Mouse (Mus musculus): ENCODE measurements around the gene Mbip. TPM values are rescaled to one million over a fixed set of nuclear protein-coding genes. Genes with fewer than 3 reads are reported as not detected.
A peak's percentile ranks its signal among the peaks of the same experiment; 100 is the strongest.

Gene Mbip
- polyA plus RNA-seq, 1 experiment, result 23.8 TPM

DNA sequence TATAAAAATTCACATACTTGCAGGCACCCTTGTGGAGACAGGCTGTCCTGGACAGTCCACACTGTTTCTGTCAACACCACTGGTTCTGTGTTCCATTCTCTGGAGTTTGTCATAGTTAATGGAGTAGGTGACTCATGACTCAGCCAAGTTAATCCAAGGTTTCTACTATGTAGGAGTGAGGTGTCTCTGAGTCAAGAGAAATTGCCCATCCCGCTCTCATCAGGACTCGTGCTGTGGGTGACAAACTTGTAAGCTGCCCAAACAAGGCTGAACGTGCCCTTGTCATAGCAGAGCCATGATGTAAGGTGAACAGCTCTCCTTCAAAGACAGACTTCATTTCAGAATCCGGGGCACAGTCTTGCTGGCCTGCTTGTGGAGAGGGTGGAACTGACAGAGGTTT lies 26.8 kb downstream of the Mbip start:
- no peak for TF ChIP-seq CTCF (IDR thresholded peaks at IDR 0.05; ENCODE audit: borderline replicate concordance, insufficient read depth, low read length)
- TF ChIP-seq POLR2A (IDR thresholded peaks at IDR 0.05; ENCODE audit: low read depth, low read length), result no peak
- Histone ChIP-seq H3K4me1 (ENCODE audit: control insufficient read depth, insufficient read depth, low read length) (no peaks in the 10 kb centered on the region), H3K4me3 (ENCODE audit: insufficient read depth, low read length) (no peak overlapping the region), H3K27ac (ENCODE audit: insufficient read depth, low read length) (no peak overlapping the region)

DNA sequence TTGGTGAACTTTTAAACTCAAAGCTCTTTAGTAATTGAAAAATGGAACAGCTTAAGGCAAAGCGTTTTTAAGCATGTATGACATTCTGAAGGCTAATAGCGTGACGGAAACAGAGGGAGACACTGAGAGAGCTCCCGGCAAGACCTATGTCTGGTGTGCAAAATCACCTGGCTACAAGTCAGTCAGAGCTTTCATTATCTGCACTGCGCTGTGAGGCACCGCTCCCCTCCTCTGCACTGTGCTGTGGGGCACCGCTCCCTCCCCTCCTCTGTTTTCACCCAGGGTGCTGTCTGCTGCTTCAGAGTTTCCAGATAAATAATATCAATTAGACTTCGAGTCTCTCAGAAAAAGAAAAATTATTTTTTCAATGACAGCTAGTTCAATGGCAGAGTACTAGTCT lies 27.6 kb downstream of the Mbip start:
- no peak overlapping the region for H3K4me3 ChIP-seq (ENCODE audit: insufficient read depth, low read length)
- no peaks in the 10 kb centered on the region for H3K4me1 ChIP-seq (ENCODE audit: control insufficient read depth, insufficient read depth, low read length)
- TF ChIP-seq CTCF (IDR thresholded peaks at IDR 0.05; ENCODE audit: borderline replicate concordance, insufficient read depth, low read length), result no peak
- TF ChIP-seq POLR2A (IDR thresholded peaks at IDR 0.05; ENCODE audit: low read depth, low read length), result no peak
- no peak overlapping the region for H3K27ac ChIP-seq (ENCODE audit: insufficient read depth, low read length)

DNA sequence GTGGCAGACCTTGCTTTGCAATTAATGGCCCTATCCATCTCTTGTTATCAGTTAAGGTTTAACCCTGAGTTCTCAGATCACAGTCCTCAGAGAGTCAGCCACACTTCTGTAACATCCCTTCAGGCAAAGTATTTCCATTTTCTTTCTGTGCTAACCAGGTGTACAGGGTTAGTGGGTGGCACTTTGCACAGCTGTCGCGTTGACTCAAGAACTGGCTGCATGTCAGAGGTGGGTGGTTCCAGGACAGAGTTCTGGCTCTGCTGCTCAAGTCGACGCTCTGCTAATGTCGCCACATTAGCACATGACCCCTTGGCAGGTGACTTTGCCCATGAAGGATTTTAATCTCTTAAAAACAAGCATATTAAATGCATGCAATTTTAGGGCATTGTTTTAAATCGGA lies 39.9 kb downstream of the Mbip start:
- no peak overlapping the region for H3K4me3 ChIP-seq (ENCODE audit: insufficient read depth, low read length)
- H3K27ac ChIP-seq (ENCODE audit: insufficient read depth, low read length), result no peak overlapping the region
- H3K4me1 ChIP-seq (ENCODE audit: control insufficient read depth, insufficient read depth, low read length), result no peaks in the 10 kb centered on the region
- TF ChIP-seq POLR2A (IDR thresholded peaks at IDR 0.05; ENCODE audit: low read depth, low read length) (no peak), CTCF (IDR thresholded peaks at IDR 0.05; ENCODE audit: borderline replicate concordance, insufficient read depth, low read length) (no peak)

DNA sequence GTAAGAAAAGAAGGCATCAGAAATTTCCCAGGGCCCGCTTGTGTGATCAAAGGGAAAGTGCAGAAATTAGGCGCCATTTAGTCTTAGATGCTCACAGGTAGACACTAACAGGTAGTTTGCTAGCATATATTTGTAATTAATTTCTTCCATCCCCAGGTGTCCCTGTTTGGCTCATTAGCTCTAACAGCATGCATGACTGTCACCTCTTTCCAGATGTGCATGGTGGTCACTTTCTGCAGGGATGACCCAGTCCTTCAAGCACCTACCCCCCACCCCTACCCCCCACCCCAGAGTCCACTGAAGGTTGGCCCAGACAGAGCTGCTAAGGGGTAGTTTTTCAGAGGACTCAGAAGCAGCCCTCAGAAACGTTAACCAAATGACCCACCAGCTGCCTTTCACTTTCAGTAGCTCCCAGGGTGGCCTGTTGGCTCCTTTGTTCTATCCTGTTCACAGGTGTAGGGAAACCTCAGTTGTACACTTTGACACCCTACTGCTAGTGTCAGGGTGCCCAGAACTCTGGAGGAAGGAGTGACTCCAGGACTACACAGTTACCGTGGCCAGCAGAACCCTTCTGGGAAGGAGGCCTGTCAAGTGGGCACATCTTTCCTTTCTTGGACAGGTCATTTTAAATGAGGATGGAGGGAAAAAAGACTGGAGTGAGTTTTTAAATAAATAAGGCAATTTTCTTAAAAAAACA lies 43.2 kb downstream of the Mbip start:
- no peak for TF ChIP-seq CTCF (IDR thresholded peaks at IDR 0.05; ENCODE audit: borderline replicate concordance, insufficient read depth, low read length)
- no peak for TF ChIP-seq POLR2A (IDR thresholded peaks at IDR 0.05; ENCODE audit: low read depth, low read length)
- H3K27ac ChIP-seq (ENCODE audit: insufficient read depth, low read length), result no peak overlapping the region
- H3K4me3 ChIP-seq (ENCODE audit: insufficient read depth, low read length), result no peak overlapping the region
- H3K4me1 ChIP-seq (ENCODE audit: control insufficient read depth, insufficient read depth, low read length), result peaks cover 16% of the 10 kb centered on the region; the same call in 1 of the 2 replicates

DNA sequence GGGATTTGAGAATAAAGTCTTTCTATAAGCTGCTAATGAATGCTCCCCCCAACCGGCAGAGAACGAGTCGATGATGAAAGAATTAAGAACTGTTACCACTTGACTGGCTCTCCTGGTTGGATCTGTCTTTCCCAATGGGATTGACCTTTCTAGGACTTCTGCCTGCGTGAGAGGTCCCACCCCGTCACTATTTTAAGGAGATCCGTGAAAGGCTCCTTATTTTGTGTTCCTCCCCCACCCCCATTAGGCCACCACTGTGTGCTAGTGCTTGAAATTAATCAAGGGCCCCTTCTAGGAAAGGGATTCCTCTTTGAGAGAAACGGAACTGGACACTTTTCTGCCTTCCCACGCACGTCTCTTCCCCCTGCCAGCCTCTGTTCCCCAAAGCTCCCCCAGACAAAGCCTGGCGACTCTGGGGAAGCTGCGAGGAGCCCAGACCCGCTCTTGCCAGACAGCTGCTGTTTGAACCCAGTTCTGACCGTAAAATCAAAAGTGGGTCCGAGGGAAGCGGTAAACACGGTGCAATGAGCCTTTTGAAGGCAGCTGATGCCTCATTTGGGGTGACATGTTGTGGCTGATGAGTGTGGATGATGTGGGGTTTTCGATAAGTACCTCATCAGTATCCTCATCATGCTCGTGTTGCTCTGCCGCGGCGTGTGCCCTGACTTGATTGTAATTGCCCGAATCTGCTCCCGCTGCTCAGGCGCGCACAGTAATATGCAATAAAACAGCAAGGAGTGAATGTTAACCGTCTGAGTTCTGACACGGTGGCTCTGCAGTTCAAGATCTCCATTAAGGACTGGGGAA lies 44.0 kb downstream of the Mbip start:
- peaks cover 16% of the 10 kb centered on the region; the same call in 1 of the 2 replicates for H3K4me1 ChIP-seq (ENCODE audit: control insufficient read depth, insufficient read depth, low read length)
- no peak overlapping the region for H3K4me3 ChIP-seq (ENCODE audit: insufficient read depth, low read length)
- no peak overlapping the region for H3K27ac ChIP-seq (ENCODE audit: insufficient read depth, low read length)
- TF ChIP-seq CTCF (IDR thresholded peaks at IDR 0.05; ENCODE audit: borderline replicate concordance, insufficient read depth, low read length) (no peak), POLR2A (IDR thresholded peaks at IDR 0.05; ENCODE audit: low read depth, low read length) (no peak)

DNA sequence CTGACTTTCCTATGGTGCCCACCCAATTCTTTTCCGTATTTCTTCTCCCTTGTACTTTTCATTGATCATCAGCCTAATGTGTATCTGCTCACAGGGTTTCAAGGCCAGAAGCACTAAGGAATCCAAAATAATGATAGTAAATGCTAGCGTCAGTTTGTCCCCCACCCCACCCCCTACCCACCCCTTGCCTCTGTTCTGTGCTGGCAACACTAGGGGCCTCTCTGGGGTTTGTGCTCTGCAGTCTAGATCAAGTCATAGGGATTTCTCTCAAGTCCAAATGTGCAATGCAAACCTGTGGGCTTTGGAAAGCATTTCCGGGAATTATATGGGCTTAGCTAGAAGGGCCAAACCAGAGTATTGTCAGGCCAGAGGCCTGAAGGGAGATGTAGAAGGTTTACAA lies 46.1 kb downstream of the Mbip start:
- Histone ChIP-seq H3K27ac (ENCODE audit: insufficient read depth, low read length) (0 out of 2 replicates have a peak overlapping the region, but pooled peaks have one; percentile 69), H3K4me3 (ENCODE audit: insufficient read depth, low read length) (no peak overlapping the region), H3K4me1 (ENCODE audit: control insufficient read depth, insufficient read depth, low read length) (peaks cover 16% of the 10 kb centered on the region; the same call in 1 of the 2 replicates)
- TF ChIP-seq CTCF (IDR thresholded peaks at IDR 0.05; ENCODE audit: borderline replicate concordance, insufficient read depth, low read length), result no peak
- no peak for TF ChIP-seq POLR2A (IDR thresholded peaks at IDR 0.05; ENCODE audit: low read depth, low read length)

DNA sequence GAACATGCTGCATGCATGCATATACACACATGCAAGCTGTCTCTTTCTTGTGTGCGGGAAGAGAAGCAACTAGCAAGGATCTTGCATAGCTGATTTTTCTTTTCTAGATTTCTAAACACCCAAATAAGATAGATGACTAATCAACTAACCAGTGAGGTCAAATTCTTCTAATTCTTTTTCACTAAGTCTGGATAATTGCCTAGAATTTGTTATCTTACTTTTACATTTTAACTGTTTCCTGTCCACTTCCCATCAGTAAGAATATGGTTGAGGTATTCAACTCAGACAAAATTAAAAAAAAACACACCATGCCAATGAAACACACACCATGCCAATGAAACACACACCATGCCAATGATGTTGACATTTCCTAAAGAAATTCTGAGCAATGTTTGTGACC lies 46.8 kb downstream of the Mbip start:
- H3K4me3 ChIP-seq (ENCODE audit: insufficient read depth, low read length), result no peak overlapping the region
- H3K27ac ChIP-seq (ENCODE audit: insufficient read depth, low read length), result peak overlapping the region; percentile 69
- peaks cover 16% of the 10 kb centered on the region; the same call in 1 of the 2 replicates for H3K4me1 ChIP-seq (ENCODE audit: control insufficient read depth, insufficient read depth, low read length)
- TF ChIP-seq POLR2A (IDR thresholded peaks at IDR 0.05; ENCODE audit: low read depth, low read length), result no peak
- TF ChIP-seq CTCF (IDR thresholded peaks at IDR 0.05; ENCODE audit: borderline replicate concordance, insufficient read depth, low read length), result no peak

DNA sequence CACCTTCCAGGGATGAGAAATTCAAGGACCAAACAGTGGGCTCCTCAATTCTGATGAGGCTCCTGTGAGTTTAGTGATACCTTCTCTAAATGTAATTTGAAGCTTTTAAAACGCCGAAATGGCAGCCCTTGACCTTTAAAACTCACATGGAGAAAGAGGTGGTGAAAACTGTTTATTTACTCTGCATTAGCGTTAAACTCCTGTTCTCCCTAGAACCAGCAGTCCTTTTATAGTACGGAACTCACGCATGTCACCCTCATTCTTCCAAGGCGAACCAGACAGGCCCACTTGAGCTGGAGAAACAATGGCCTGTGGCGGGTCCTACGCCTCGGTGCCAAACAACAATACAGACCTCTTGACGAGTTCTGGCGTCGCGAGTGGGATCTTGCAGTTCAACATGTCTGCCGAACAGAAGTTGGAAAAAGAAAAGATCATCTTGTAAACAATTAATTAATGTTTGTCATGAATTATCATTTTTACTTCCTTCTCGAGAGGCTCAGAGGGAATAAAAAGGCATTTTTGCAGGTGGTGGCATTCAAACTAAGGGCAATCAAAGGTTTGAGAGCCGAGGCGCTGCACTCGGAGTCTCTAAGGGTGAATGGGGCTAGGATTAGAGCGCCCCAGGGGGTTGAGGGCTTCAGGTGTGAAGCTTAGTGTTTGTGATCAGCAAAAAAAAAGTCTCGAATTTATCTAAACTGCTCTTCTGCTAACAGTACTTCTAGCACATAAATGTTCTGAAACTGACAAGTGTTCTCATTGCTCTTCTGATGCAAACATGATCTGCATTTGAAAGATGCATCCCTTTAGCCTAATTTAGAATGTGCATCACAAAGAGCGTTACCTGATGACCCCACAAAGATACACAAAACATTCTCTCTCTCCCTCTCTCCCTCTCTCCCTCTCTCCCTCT lies 47.5 kb downstream of the Mbip start:
- H3K4me3 ChIP-seq (ENCODE audit: insufficient read depth, low read length), result no peak overlapping the region
- no peak for TF ChIP-seq CTCF (IDR thresholded peaks at IDR 0.05; ENCODE audit: borderline replicate concordance, insufficient read depth, low read length)
- no peak for TF ChIP-seq POLR2A (IDR thresholded peaks at IDR 0.05; ENCODE audit: low read depth, low read length)
- peaks cover 16% of the 10 kb centered on the region; the same call in 1 of the 2 replicates for H3K4me1 ChIP-seq (ENCODE audit: control insufficient read depth, insufficient read depth, low read length)
- peak overlapping the region; percentile 19; the same call in 1 of the 2 replicates for H3K27ac ChIP-seq (ENCODE audit: insufficient read depth, low read length)

DNA sequence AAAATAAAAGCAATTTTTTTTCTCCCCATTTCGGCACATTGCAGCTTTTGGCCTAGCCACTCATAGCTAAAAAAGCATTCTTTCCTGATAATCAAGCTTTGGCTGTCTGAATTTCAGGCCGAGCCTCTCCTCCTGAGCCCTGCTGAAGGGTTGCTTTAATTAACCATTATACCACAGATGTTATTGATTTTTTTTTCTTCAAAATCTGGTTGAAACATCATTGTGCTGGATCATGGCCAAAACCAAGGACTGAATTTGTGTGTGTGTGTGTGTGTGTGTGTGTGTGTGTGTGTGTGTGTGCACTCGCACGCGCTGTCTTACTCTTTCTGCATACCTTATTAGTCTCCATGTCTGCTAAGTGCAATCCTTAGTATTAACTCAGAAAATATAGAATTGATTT lies 48.6 kb downstream of the Mbip start:
- TF ChIP-seq POLR2A (IDR thresholded peaks at IDR 0.05; ENCODE audit: low read depth, low read length), result no peak
- no peak for TF ChIP-seq CTCF (IDR thresholded peaks at IDR 0.05; ENCODE audit: borderline replicate concordance, insufficient read depth, low read length)
- no peak overlapping the region for H3K4me3 ChIP-seq (ENCODE audit: insufficient read depth, low read length)
- H3K4me1 ChIP-seq (ENCODE audit: control insufficient read depth, insufficient read depth, low read length), result peaks cover 16% of the 10 kb centered on the region; the same call in 1 of the 2 replicates
- H3K27ac ChIP-seq (ENCODE audit: insufficient read depth, low read length), result peak overlapping the region; percentile 19; the same call in 1 of the 2 replicates
